Mouse (Mus musculus) liver, embryonic 15.5 days (tissue): ENCODE data around the gene Myl12a. TPM values are rescaled to one million over a fixed set of nuclear protein-coding genes. Genes with fewer than 3 reads are reported as not detected.

ENCODE experiments used
- ATAC-seq: fragments of 200-750 bp; cut with Nextera tagmentation; 2 replicates; pipeline ENCODE4 v1.8.0; 2017; ENCODE audit warnings: moderate number of reproducible peaks, mild to moderate bottlenecking, moderate library complexity; ENCODE audit not compliant: insufficient read depth
- H3K27ac ChIP-seq: fragments of 300-500 bp; sonication (generic); replicated peaks from 2 replicates; pipeline ENCODE4 v1.5.1; 2015; ENCODE audit warnings: mild to moderate bottlenecking, inconsistent platforms
- H3K27me3 ChIP-seq: fragments of 300-500 bp; sonication (generic); 2 replicates; pipeline ENCODE4 v1.6.1; 2015; ENCODE audit warnings: mild to moderate bottlenecking, inconsistent platforms
- H3K36me3 ChIP-seq: fragments of 300-500 bp; sonication (generic); replicated peaks from 2 replicates; pipeline ENCODE4 v1.6.1; 2015; ENCODE audit warnings: moderate library complexity, mild to moderate bottlenecking, inconsistent platforms
- H3K4me1 ChIP-seq: fragments of 300-500 bp; sonication (generic); replicated peaks from 2 replicates; pipeline ENCODE4 v1.6.1; 2015; ENCODE audit warnings: inconsistent platforms
- H3K4me2 ChIP-seq: fragments of 300-500 bp; sonication (generic); 2 replicates; pipeline ENCODE4 v1.6.1; 2015; ENCODE audit warnings: moderate library complexity, mild to moderate bottlenecking, inconsistent platforms
- H3K4me3 ChIP-seq: fragments of 300-500 bp; sonication (generic); replicated peaks from 2 replicates; pipeline ENCODE4 v1.5.1; 2015; ENCODE audit warnings: mild to moderate bottlenecking, inconsistent platforms
- H3K9ac ChIP-seq: fragments of 300-500 bp; sonication (generic); 2 replicates; pipeline ENCODE4 v1.6.1; 2015; ENCODE audit warnings: moderate library complexity, mild to moderate bottlenecking, inconsistent platforms
- H3K9me3 ChIP-seq: fragments of 300-500 bp; sonication (generic); replicated peaks from 2 replicates; pipeline ENCODE4 v1.6.1; 2016; ENCODE audit warnings: inconsistent platforms
- WGBS: fragments of 180-500 bp; shearing (Covaris S2); methylation state at CpG from one replicate; pipeline ENCODE4 v1.1.7; 2015; ENCODE audit warnings: mixed read lengths; ENCODE audit not compliant: insufficient replicate concordance; 5-methylcytosine and 5-hydroxymethylcytosine counted together
- polyA plus RNA-seq: library from polyadenylated mRNA; unstranded; fragments of >200 nt; fragmentation: Nextera tagmentation; extraction: Ambion mirVana; gene quantifications from 2 replicates; pipeline ENCODE4 v1.2.1, GENCODE M21; 2015

Gene Myl12a
- polyA plus RNA-seq, 1 experiment from 2014 or later = 186 TPM

DNA sequence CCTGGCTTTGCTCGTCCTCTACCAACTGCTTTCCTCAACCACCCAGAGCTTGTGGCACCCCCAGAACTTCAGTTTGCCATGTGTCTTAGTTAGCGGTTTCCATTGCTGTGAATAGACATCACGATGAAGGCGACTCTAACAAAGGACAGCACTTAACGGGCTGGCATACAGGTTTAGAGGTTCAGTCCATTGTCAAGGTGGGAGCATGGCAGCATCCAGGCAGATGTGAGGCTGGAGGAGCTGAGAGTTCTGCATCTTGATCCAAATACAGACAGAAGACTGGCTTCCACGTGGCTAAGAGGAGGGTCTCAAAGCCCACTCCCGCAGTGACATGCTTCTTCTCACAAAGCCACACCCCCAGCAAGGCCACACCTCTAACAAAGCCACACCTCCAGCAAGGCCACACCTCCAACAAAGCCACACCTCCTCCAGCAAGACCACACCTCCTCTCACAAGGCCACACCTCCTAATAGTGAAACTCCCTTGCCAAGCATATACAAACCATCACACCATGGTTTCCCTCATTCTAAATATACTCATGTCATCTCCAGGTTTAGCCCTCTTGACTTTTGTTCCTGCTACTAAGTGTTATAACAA is 8.1 kb upstream of the Myl12a start:
- Histone ChIP-seq H3K36me3 (no peaks in the 10 kb centered on the region), H3K4me3 (no peak overlapping the region), H3K27me3 (no peaks in the 10 kb centered on the region), H3K27ac (no peak overlapping the region), H3K9ac (no peak overlapping the region), H3K9me3 (no peaks in the 10 kb centered on the region), H3K4me1 (no peaks in the 10 kb centered on the region), H3K4me2 (no peak overlapping the region)
- WGBS = 62% methylated on average over 7 of the region's 7 CpGs
- ATAC-seq = peak; percentile 37; the same call in 1 of the 2 replicates

DNA sequence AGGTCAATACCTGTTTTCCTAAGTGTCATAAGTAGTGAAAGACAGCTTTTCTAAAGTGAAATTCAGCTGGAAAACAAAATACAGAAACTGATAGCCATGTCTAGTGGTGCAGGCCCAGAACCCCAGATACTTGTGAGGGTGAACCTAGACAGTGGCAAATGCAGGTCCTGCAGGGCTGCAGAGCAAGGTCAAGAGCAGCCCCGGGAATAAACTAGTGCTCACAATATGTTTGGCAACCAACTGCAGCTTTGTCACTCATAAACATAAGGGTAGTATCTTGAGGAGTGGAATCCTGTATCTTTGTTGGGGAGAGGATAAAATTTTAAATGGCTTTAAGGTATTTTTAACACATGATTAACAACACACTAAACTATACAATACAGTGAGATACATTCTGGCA is 7.1 kb upstream of the Myl12a start:
- no peak for ATAC-seq
- no peaks in the 10 kb centered on the region for H3K27me3 ChIP-seq
- H3K4me3 ChIP-seq = no peak overlapping the region
- no peak overlapping the region for H3K9ac ChIP-seq
- H3K4me1 ChIP-seq = no peaks in the 10 kb centered on the region
- no peaks in the 10 kb centered on the region for H3K9me3 ChIP-seq
- no peaks in the 10 kb centered on the region for H3K36me3 ChIP-seq
- 63% methylated on average over 1 of the region's 1 CpGs for WGBS
- no peak overlapping the region for H3K4me2 ChIP-seq
- H3K27ac ChIP-seq = no peak overlapping the region

DNA sequence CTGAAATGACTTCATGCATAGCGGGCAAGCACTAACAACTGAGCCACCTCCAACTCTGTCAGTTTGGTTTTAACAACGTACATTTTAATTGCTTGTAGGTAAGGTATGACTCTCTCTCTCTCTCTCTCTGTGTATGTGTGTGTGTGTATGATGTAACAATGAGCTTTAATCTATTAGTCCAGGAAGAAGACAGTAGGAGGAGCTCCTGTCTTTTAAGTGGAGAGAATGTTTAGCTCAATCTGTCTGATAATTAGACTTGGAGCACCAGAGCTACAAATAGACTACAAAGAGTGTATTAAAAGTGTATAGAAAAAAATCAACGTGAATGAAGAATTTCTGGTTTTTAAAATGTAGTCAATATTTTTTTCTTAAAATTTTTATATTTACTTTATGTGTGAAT is 6.0 kb upstream of the Myl12a start:
- no peaks in the 10 kb centered on the region for H3K36me3 ChIP-seq
- H3K9ac ChIP-seq = no peak overlapping the region
- no peak overlapping the region for H3K27ac ChIP-seq
- H3K9me3 ChIP-seq = no peaks in the 10 kb centered on the region
- peaks cover 11% of the 10 kb centered on the region for H3K4me1 ChIP-seq
- ATAC-seq = no peak
- 66% methylated on average over 3 of the region's 3 CpGs for WGBS
- H3K4me3 ChIP-seq = no peak overlapping the region
- H3K4me2 ChIP-seq = no peak overlapping the region
- H3K27me3 ChIP-seq = no peaks in the 10 kb centered on the region

DNA sequence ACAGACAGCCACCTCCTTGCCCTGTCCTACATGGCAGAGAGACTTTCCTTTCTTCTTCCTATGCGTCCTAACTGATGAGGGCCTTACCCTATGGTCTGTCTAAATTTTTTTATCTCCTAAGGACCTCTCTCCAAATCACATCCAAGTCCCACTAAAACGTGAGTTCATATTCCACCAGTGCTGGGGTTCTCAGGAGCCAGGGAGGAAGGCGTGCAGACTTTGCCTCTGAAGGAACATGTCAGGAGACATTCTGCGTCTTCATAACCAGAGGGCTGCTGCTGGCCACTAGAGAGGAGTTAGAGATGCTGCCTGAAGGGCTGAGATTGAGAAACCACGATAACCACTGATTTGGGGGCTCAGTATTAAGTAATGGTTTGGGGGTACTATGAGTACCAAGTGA is 4.3 kb upstream of the Myl12a start:
- Histone ChIP-seq H3K9me3 (no peaks in the 10 kb centered on the region), H3K27ac (no peak overlapping the region), H3K36me3 (no peaks in the 10 kb centered on the region), H3K4me2 (no peak overlapping the region), H3K4me1 (peaks cover 22% of the 10 kb centered on the region), H3K27me3 (no peaks in the 10 kb centered on the region), H3K9ac (no peak overlapping the region), H3K4me3 (no peak overlapping the region)
- no peak for ATAC-seq
- 60% methylated on average over 5 of the region's 5 CpGs for WGBS

DNA sequence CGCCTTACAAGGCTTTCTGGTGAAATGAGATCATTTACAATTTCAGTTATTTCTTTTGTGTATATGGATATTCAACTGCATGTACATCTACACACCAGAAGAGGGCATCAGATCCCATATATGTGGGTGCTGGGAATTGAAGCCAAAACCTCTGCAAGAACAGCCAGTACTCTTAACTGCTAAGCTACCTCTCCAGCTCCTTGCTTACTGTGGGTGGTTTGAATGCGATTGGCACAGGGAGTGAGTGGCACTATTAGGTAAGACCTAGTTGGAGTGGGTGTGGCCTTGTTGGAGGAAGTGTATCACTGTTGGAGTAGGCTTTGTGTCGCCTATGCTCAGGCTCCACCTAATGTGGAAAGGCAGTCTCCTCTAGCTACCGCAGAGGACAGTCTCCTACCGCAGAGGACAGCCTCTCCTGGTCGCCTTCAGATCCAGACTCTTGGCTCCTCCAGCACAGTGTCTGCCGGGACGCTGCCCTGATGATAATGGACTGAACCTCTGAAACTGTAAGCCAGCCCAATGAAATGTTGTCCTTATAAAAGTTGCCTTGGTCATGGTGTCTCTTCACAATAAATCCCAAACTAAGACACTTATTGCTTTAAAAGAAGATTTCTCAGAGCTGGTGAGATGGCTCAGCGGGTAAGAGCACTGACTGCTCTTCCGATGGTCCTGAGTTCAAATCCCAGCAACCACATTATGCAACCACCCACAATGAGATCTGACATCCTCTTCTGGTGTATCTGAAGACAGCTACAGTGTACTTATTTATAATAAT is 1.7 kb upstream of the Myl12a start:
- H3K4me2 ChIP-seq = peak overlapping the region; percentile 81
- no peak overlapping the region for H3K9ac ChIP-seq
- H3K9me3 ChIP-seq = no peaks in the 10 kb centered on the region
- H3K4me1 ChIP-seq = peaks cover 38% of the 10 kb centered on the region
- peaks cover 2% of the 10 kb centered on the region; the same call in 1 of the 2 replicates for H3K36me3 ChIP-seq
- H3K27ac ChIP-seq = peak overlapping the region; percentile 98
- no peaks in the 10 kb centered on the region for H3K27me3 ChIP-seq
- ATAC-seq = no peak
- 71% methylated on average over 10 of the region's 10 CpGs for WGBS
- no peak overlapping the region for H3K4me3 ChIP-seq

DNA sequence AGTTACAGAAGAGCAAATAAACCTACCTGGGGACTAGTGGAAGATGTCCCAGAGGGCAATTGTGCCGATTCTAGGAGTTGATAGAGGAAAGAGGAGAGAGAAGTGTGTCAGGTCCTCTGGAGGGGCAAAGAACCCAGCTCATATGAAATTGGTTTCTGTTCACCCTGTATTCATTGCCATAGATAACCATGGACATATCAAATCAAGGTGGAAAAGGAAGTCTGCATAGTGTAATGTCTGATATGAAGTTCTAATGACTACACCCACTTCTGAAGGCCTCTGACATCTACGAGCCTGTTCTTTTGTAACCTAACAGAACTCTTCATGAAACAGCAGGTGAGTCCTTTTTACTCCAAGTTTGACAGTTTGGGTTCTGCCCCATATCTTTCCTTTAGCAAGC is 1.0 kb upstream of the Myl12a start:
- H3K36me3 ChIP-seq = peaks cover 5% of the 10 kb centered on the region; the same call in 1 of the 2 replicates
- peak overlapping the region; percentile 98 for H3K27ac ChIP-seq
- WGBS = 33% methylated on average over 2 of the region's 2 CpGs
- no peak for ATAC-seq
- no peaks in the 10 kb centered on the region for H3K27me3 ChIP-seq
- H3K4me3 ChIP-seq = no peak overlapping the region
- peaks cover 41% of the 10 kb centered on the region for H3K4me1 ChIP-seq
- peak overlapping the region; percentile 96; the same call in 1 of the 2 replicates for H3K9ac ChIP-seq
- H3K4me2 ChIP-seq = peak overlapping the region; percentile 81
- no peaks in the 10 kb centered on the region for H3K9me3 ChIP-seq

DNA sequence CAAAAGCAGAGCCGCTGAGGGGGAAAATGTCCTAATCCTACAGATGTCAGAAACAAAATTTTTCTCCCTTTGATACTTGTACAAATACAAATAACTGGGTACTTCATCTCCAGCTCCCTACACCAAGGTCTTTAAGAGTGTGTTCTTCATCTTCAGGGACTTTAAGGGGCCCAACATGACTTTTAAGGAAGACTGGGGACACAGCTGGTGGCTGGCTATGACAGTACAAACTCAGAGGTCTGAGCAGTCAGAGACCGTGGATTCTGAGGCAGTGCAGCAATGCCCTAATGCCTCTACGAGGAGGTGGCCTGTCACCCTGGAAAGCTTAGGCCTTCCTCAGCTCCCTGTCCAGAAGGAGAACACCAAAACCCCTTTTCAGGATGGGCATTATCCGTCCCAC is 434 bp upstream of the Myl12a start:
- WGBS = 55% methylated on average over 4 of the region's 4 CpGs
- Histone ChIP-seq H3K36me3 (peaks cover 5% of the 10 kb centered on the region; the same call in 1 of the 2 replicates), H3K4me3 (peak overlapping the region; percentile 94), H3K27me3 (no peaks in the 10 kb centered on the region), H3K9ac (peak overlapping the region; percentile 96), H3K4me1 (peaks cover 46% of the 10 kb centered on the region), H3K9me3 (no peaks in the 10 kb centered on the region), H3K4me2 (peak overlapping the region; percentile 81), H3K27ac (peak overlapping the region; percentile 98)
- no peak for ATAC-seq

DNA sequence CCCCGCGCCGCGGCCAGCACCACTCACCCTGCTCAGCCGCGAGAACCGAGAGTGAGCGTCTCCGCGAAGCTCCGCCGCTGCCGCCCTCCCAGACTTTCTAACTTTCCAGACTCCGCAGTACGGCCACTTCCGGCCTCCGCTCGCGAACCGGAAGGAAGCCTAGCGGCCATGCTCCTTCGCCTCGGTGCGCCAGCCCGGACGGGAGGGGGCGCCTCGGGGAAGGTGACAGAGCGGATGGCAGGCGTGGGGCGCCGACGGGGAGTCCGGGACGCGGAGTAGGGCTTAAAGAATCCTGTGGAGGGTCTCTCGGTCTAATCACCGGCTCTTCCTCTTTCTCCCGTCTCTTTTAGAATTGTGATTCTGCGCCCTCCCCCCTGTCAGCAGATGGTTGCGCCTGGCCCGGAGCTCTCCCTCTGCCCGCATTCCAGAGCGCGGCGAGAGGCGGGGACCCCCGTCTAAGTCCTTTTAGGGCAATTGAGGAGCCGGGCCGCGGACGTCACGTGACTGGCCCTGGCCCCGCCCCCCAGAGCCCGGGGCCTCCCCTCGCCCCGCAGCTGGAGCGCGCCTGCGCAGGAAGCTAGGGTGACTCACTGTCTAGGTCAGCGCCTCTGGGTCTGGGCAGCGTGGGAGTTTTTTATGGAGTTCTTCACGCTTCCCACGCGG is 466 bp downstream of the Myl12a start, which contains the start of gene Myom1:
TSS of gene Myom1 (plus strand) at position 553 of the 663 bp plus-strand sequence.
- H3K9me3 ChIP-seq = no peaks in the 10 kb centered on the region
- H3K27ac ChIP-seq = peak within 1 kb of the TSS; percentile 98
- H3K27me3 ChIP-seq = no peaks in the 10 kb centered on the region
- WGBS = under 1% methylated on average over 65 of the region's 65 CpGs
- H3K4me2 ChIP-seq = peak within 1 kb of the TSS; percentile 81
- H3K4me1 ChIP-seq = peaks cover 51% of the 10 kb centered on the region
- peak within 1 kb of the TSS; percentile 96 for H3K9ac ChIP-seq
- H3K36me3 ChIP-seq = peaks cover 5% of the 10 kb centered on the region; the same call in 1 of the 2 replicates
- peak within 1 kb of the TSS; percentile 94 for H3K4me3 ChIP-seq
- peak; percentile 88 for ATAC-seq

DNA sequence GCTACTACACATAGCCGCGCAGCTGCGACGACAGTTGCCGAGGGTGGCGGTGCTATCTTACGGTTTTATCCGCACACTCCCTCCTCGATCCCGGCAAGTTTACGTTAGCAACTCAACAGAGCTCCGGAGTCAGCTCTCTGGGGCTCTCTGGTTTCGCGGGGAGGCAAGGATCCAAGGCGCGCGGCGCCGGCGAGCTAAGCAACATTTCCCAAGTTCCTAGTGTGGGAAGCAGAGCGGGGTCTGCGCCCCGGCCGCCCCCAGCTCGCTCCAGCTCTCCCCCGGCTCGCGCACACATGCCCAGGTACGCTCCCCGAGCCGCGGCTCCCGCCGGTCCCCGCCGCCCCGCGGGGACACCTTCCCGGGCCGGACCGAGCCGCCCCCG is 988 bp downstream of the Myl12a start:
- H3K9me3 ChIP-seq = no peaks in the 10 kb centered on the region
- peak; percentile 50 for ATAC-seq
- H3K36me3 ChIP-seq = peaks cover 5% of the 10 kb centered on the region
- peak overlapping the region; percentile 96 for H3K9ac ChIP-seq
- no peaks in the 10 kb centered on the region for H3K27me3 ChIP-seq
- peak overlapping the region; percentile 94 for H3K4me3 ChIP-seq
- WGBS = under 1% methylated on average over 43 of the region's 43 CpGs
- peaks cover 51% of the 10 kb centered on the region for H3K4me1 ChIP-seq
- peak overlapping the region; percentile 81 for H3K4me2 ChIP-seq
- peak overlapping the region; percentile 98 for H3K27ac ChIP-seq

DNA sequence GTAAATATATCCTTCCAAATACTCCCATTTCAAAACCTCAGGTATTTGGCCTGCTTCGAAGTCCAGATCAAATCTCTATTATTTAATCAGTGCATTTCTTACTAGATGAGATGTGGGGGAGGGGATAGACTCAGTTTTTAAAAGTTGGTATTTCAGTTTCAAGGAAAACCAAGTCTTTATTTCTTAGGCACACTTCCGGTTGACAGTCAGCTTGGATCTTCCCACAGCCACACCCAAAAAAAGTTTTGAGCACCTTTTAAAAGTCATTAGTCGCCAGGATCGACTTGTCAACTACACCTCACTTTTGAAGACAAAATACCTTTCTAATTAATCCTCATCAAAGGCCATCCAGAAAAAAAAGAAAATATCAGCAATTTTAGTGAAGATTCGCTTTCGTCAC is 1.6 kb downstream of the Myl12a start:
- peaks cover 54% of the 10 kb centered on the region for H3K4me1 ChIP-seq
- no peaks in the 10 kb centered on the region for H3K9me3 ChIP-seq
- WGBS = 3% methylated on average over 6 of the region's 6 CpGs
- no peaks in the 10 kb centered on the region for H3K27me3 ChIP-seq
- H3K27ac ChIP-seq = peak overlapping the region; percentile 98
- no peak for ATAC-seq
- H3K9ac ChIP-seq = peak overlapping the region; percentile 96
- peaks cover 11% of the 10 kb centered on the region for H3K36me3 ChIP-seq
- peak overlapping the region; percentile 81 for H3K4me2 ChIP-seq
- H3K4me3 ChIP-seq = peak overlapping the region; percentile 94

DNA sequence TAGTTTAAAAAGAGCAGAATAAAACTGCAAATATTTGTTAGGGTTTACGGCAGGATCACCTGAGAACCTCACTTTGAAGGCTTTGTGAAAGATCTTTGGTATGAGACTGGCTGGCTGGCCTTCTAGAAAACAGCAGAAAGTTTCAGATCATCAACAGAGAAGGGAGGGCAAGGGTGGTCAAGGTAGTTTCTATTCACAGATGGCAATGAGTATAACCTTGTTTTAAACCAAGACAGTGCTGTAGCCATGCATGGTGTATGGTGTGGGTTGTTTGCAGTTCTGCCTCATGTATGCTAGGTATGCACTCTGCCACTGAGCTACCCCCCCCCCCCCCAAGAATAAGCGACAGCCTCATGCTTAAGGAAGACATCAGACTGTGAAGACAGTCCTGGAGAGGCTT is 2.4 kb downstream of the Myl12a start:
- 48% methylated on average over 2 of the region's 2 CpGs for WGBS
- Histone ChIP-seq H3K27ac (no peak overlapping the region; the same call in 1 of the 2 replicates), H3K9ac (no peak overlapping the region), H3K36me3 (peaks cover 19% of the 10 kb centered on the region), H3K4me3 (peak overlapping the region; percentile 94), H3K27me3 (no peaks in the 10 kb centered on the region), H3K9me3 (no peaks in the 10 kb centered on the region), H3K4me1 (peaks cover 54% of the 10 kb centered on the region), H3K4me2 (peak overlapping the region; percentile 81)
- ATAC-seq = no peak
